Mouse (Mus musculus) heart, adult 2 months (tissue): ENCODE data around the gene 9130008F23Rik. TPM values are rescaled to one million over a fixed set of nuclear protein-coding genes. Genes with fewer than 3 reads are reported as not detected.

ENCODE experiments used
- DNase-seq, 2 experiments: peaks; one replicate each; pipeline ENCODE4 v3.0.0; 2021
- H3K27ac ChIP-seq: fragments of 200-600 bp; 2 replicates; pipeline ENCODE4 v1.8.1; 2022
- H3K27me3 ChIP-seq: fragments of 200-500 bp; 2 replicates; pipeline ENCODE4 v1.6.1; 2012; ENCODE audit warnings: mild to moderate bottlenecking, low read length, inconsistent platforms, mixed read lengths; ENCODE audit not compliant: control insufficient read depth, insufficient read depth
- H3K36me3 ChIP-seq: fragments of 200-500 bp; 2 replicates; pipeline ENCODE4 v1.6.1; 2012; ENCODE audit warnings: low read length, inconsistent platforms; ENCODE audit not compliant: control insufficient read depth, insufficient read depth
- H3K4me1 ChIP-seq: fragments of 200-500 bp; 2 replicates; pipeline ENCODE4 v1.6.1; 2011; ENCODE audit warnings: low read length; ENCODE audit not compliant: control insufficient read depth, insufficient read depth
- H3K4me3 ChIP-seq: fragments of 200-600 bp; 2 replicates; pipeline ENCODE4 v1.8.1; 2022
- H3K79me2 ChIP-seq: fragments of 200-500 bp; replicated peaks from 2 replicates; pipeline ENCODE4 v1.6.1; 2012; ENCODE audit warnings: mild to moderate bottlenecking, inconsistent platforms, low read length, moderate library complexity, mixed read lengths; ENCODE audit not compliant: control insufficient read depth, insufficient read depth
- H3K9ac ChIP-seq: fragments of 200-500 bp; 2 replicates; pipeline ENCODE4 v1.6.1; 2012; ENCODE audit warnings: low read depth, mild to moderate bottlenecking, control low read depth, inconsistent platforms, low read length, mixed read lengths
- CTCF ChIP-seq: fragments of 200-600 bp; IDR thresholded peaks from 2 replicates; pipeline ENCODE4 v1.8.1; 2022; ENCODE audit warnings: antibody characterized with exemption, mild to moderate bottlenecking, moderate library complexity
- EP300 ChIP-seq: fragments of 200-500 bp; IDR thresholded peaks from 2 replicates; pipeline ENCODE4 v1.6.1; 2011; ENCODE audit warnings: low read depth, low read length, control low read depth; ENCODE audit not compliant: insufficient read depth
- POLR2A ChIP-seq: fragments of 200-500 bp; IDR thresholded peaks from 2 replicates; pipeline ENCODE4 v1.6.1; 2011; ENCODE audit warnings: mild to moderate bottlenecking, low read depth, low read length, control low read depth; ENCODE audit not compliant: insufficient read depth
- WGBS: fragments of 180-500 bp; shearing (Covaris S2); methylation state at CpG from one replicate; pipeline ENCODE4 v1.1.7; 2018; 5-methylcytosine and 5-hydroxymethylcytosine counted together
- intact Hi-C: fragments of 180-260 bp; cut with DNase I; formaldehyde crosslinking; loops from one replicate; pipeline ENCODE4 v1.15.1; 2025
- long read RNA-seq: library from polyadenylated mRNA; stranded (forward); transcript quantifications from one replicate; pipeline ENCODE4 v2.0.0, GENCODE M21; 2021
- polyA plus RNA-seq: library from polyadenylated mRNA; depleted of rRNA; stranded (reverse); fragments of >200 nt; gene quantifications from 2 replicates; pipeline ENCODE4 v1.2.3, GENCODE M21; 2012; rRNA removed
- total RNA-seq, 2 experiments: library from RNA; stranded (reverse); gene quantifications; 2 replicates each; pipeline ENCODE4 v1.2.3; 2021

The 9130008F23Rik gene
- total RNA-seq (under 1 TPM; 0.30 to 0.65 TPM), polyA plus RNA-seq (0.97 and 1.1 TPM in 2 replicates)
- long read RNA-seq, result 0 reads

GRCm38 (mm10) chr17:40879924-40880691 is at the start of gene 9130008F23Rik:
9130008F23Rik (minus strand) TSS chr17:40880559.
- Histone ChIP-seq H3K27ac (peak within 1 kb of the TSS; percentile 69), H3K79me2 (no peaks in the 10 kb centered on the region), H3K4me1 (no peaks in the 10 kb centered on the region; the same call in 1 of the 2 replicates), H3K4me3 (peak within 1 kb of the TSS; percentile 73), H3K9ac (peak within 1 kb of the TSS; percentile 90), H3K36me3 (no peaks in the 10 kb centered on the region), H3K27me3 (no peaks in the 10 kb centered on the region)
- intact Hi-C loops, result no loop called here
- peak; percentile 77 to 79 for DNase-seq
- WGBS, result under 1% methylated on average over 40 of the region's 40 CpGs
- TF ChIP-seq CTCF (no peak), POLR2A (peak; percentile 69), EP300 (0 out of 2 replicates have a peak, but pooled peaks have one; percentile 33)

GRCm38 (mm10) chr17:40915499-40915898 is 35.1 kb upstream of the 9130008F23Rik start:
- no peak for DNase-seq
- intact Hi-C loops, result no loop called here
- Histone ChIP-seq H3K4me1 (no peaks in the 10 kb centered on the region), H3K27ac (no peak overlapping the region), H3K27me3 (no peaks in the 10 kb centered on the region), H3K9ac (no peak overlapping the region), H3K4me3 (no peak overlapping the region), H3K79me2 (no peaks in the 10 kb centered on the region), H3K36me3 (no peaks in the 10 kb centered on the region)
- 83% methylated on average over 2 of the region's 2 CpGs for WGBS
- TF ChIP-seq CTCF, result no peak
- TF ChIP-seq EP300, result no peak
- no peak for TF ChIP-seq POLR2A

GRCm38 (mm10) chr17:40914250-40914649 is 33.9 kb upstream of the 9130008F23Rik start, which contains the start of gene Glyatl3:
Glyatl3 (minus strand) TSS chr17:40914350.
- intact Hi-C loops, result no loop called here

GRCm38 (mm10) chr17:40904721-40905154 is 24.4 kb upstream of the 9130008F23Rik start:
- H3K36me3 ChIP-seq, result no peaks in the 10 kb centered on the region
- H3K9ac ChIP-seq, result no peak overlapping the region; the same call in 1 of the 2 replicates
- H3K27ac ChIP-seq, result no peak overlapping the region
- 4% methylated on average over 13 of the region's 14 CpGs for WGBS
- DNase-seq, result peak in 1 of 2 experiments; percentile 5
- H3K79me2 ChIP-seq, result no peaks in the 10 kb centered on the region
- H3K4me3 ChIP-seq, result 0 out of 2 replicates have a peak overlapping the region, but pooled peaks have one; percentile 4
- H3K27me3 ChIP-seq, result no peaks in the 10 kb centered on the region
- H3K4me1 ChIP-seq, result peaks cover 2% of the 10 kb centered on the region
- TF ChIP-seq POLR2A, result no peak
- intact Hi-C loops, result no loop called here

More at GRCm38 (mm10) chr17:40914250-40914649, 33.9 kb upstream of the 9130008F23Rik start, which contains the start of gene Glyatl3:
- WGBS, result 92% methylated on average over 2 of the region's 2 CpGs
- no peak within 1 kb of the TSS for H3K9ac ChIP-seq
- H3K36me3 ChIP-seq, result no peaks in the 10 kb centered on the region
- TF ChIP-seq CTCF, result no peak
- no peaks in the 10 kb centered on the region for H3K4me1 ChIP-seq
- H3K27me3 ChIP-seq, result no peaks in the 10 kb centered on the region
- no peak within 1 kb of the TSS for H3K27ac ChIP-seq
- no peak for DNase-seq
- no peak within 1 kb of the TSS for H3K4me3 ChIP-seq
- no peaks in the 10 kb centered on the region for H3K79me2 ChIP-seq

GRCm38 (mm10) chr17:40904056-40904597 is 23.8 kb upstream of the 9130008F23Rik start:
- no peak for DNase-seq
- 6% methylated on average over 11 of the region's 11 CpGs for WGBS
- Histone ChIP-seq H3K36me3 (no peaks in the 10 kb centered on the region), H3K27ac (no peak overlapping the region), H3K9ac (no peak overlapping the region), H3K27me3 (no peaks in the 10 kb centered on the region), H3K4me1 (peaks cover 2% of the 10 kb centered on the region), H3K4me3 (no peak overlapping the region), H3K79me2 (no peaks in the 10 kb centered on the region)
- intact Hi-C loops, result no loop called here
- TF ChIP-seq POLR2A, result no peak

GRCm38 (mm10) chr17:40903345-40903744 is 23.0 kb upstream of the 9130008F23Rik start:
- no peaks in the 10 kb centered on the region for H3K36me3 ChIP-seq
- no peak for TF ChIP-seq EP300
- TF ChIP-seq POLR2A, result no peak
- no peak for TF ChIP-seq CTCF
- no peak overlapping the region for H3K4me3 ChIP-seq
- H3K27ac ChIP-seq, result no peak overlapping the region
- H3K4me1 ChIP-seq, result peaks cover 2% of the 10 kb centered on the region
- no peaks in the 10 kb centered on the region for H3K79me2 ChIP-seq
- no peaks in the 10 kb centered on the region for H3K27me3 ChIP-seq
- no peak overlapping the region for H3K9ac ChIP-seq
- no peak for DNase-seq
- 50% methylated on average over 4 of the region's 4 CpGs for WGBS
- intact Hi-C loops, result no loop called here
